ENCODE assay signal across 8 mouse cellular contexts in the genomic region with DNA sequence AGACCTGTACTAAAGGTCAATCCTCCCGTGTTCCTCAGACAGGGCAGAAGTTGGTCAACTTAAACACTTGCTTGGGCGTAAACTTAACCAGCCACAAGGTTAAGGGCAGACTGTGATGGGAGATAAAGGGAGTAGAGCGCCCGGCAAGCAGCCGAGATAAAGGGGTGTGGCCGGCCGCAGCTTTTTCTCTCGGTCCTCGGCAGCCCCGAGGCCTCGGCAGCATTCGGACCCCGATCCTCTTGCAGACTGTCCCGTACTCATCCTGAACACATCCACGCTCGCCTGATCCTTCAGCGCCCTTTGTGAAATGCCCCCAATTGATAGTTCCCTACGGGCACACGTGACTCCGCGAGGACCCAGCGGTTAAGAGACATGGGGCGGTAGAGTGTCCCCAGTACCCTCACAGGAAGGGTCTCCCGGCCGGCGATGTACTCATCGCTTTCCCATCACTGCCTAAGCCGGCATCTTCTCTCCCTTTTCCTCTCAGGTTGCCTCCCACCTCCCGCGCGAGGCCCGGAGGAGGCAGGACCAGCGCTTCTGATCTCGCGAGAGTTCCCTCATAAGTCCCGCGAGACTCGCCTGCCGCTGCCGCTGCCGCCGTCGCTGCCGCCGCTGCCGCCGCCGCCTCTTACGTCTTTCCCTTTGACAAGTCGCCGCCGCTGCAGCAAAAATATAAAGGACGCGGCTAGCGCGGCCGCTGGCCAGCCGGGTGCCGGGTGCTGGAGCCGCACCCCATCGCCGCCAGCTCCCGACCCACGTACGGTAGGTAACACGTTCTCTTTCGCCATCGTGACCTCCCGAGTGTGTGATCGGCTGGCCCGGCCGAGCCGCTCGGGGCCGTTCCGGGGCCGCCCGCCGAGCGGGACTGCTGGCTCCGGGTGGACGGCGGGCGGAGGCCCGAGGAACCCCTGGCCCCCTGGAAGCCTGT. TPM values are rescaled to one million over a fixed set of nuclear protein-coding genes. Genes with fewer than 3 reads are reported as not detected.
DNase-seq lines count a peak whose midpoint lies in the region; ATAC-seq lines count a peak whose summit lies in the region.

A gene (plus strand): TSS at position 591 of the 928 bp plus-strand sequence.

- H3K27me3 ChIP-seq in forebrain, embryonic 11.5 days (ENCODE audit: control insufficient read depth, insufficient read depth, low read length) = no peaks in the 10 kb centered on the region
- H3K27me3 ChIP-seq in heart, embryonic 16.5 days (ENCODE audit: control insufficient read depth, insufficient read depth, low read length) = no peaks in the 10 kb centered on the region
- H3K27me3 ChIP-seq in liver, embryonic 15.5 days = no peaks in the 10 kb centered on the region
- H3K27me3 ChIP-seq in neural tube, embryonic 12.5 days (replicated peaks) = no peaks in the 10 kb centered on the region

- H3K36me3 ChIP-seq in forebrain, embryonic 11.5 days (ENCODE audit: control insufficient read depth, insufficient read depth, low read length) = no peaks in the 10 kb centered on the region
- no peaks in the 10 kb centered on the region for H3K36me3 ChIP-seq in heart, embryonic 16.5 days (ENCODE audit: control insufficient read depth, insufficient read depth)
- peaks cover 6% of the 10 kb centered on the region for H3K36me3 ChIP-seq in liver, embryonic 15.5 days (replicated peaks)
- no peaks in the 10 kb centered on the region for H3K36me3 ChIP-seq in neural tube, embryonic 12.5 days

- peak; percentile 87 for ATAC-seq in forebrain, embryonic 11.5 days (replicated peaks; ENCODE audit: low FRiP score)
- ATAC-seq in heart, embryonic 16.5 days (replicated peaks; ENCODE audit: extremely low read depth, insufficient read depth, low FRiP score) = peak; percentile 88
- peak; percentile 90 for ATAC-seq in liver, embryonic 15.5 days (ENCODE audit: insufficient read depth)
- peak; percentile 90 for ATAC-seq in neural tube, embryonic 12.5 days (ENCODE audit: low FRiP score, low read depth)

- WGBS in forebrain, embryonic 11.5 days = under 1% methylated on average over 85 of the region's 85 CpGs
- WGBS in heart, embryonic 16.5 days = under 1% methylated on average over 85 of the region's 85 CpGs
- WGBS in liver, embryonic 15.5 days (ENCODE audit: insufficient replicate concordance) = under 1% methylated on average over 85 of the region's 85 CpGs
- under 1% methylated on average over 85 of the region's 85 CpGs for WGBS in neural tube, embryonic 12.5 days

- H3K4me1 ChIP-seq in forebrain, embryonic 11.5 days (replicated peaks; ENCODE audit: control insufficient read depth, insufficient read depth, low read length) = peaks cover 4% of the 10 kb centered on the region; the same call in 1 of the 2 replicates
- H3K4me1 ChIP-seq in heart, embryonic 16.5 days (ENCODE audit: control insufficient read depth, insufficient read depth, low read length) = peaks cover 13% of the 10 kb centered on the region
- H3K4me1 ChIP-seq in liver, embryonic 15.5 days (replicated peaks) = peaks cover 58% of the 10 kb centered on the region
- peaks cover 13% of the 10 kb centered on the region; the same call in 1 of the 2 replicates for H3K4me1 ChIP-seq in neural tube, embryonic 12.5 days

- H3K9ac ChIP-seq in forebrain, embryonic 11.5 days (ENCODE audit: low read length) = peak within 1 kb of the TSS; percentile 97
- peak within 1 kb of the TSS; percentile 94 for H3K9ac ChIP-seq in heart, embryonic 16.5 days (ENCODE audit: low read length)
- peak within 1 kb of the TSS; percentile 99 for H3K9ac ChIP-seq in liver, embryonic 15.5 days
- H3K9ac ChIP-seq in neural tube, embryonic 12.5 days = peak within 1 kb of the TSS; percentile 87

- peak within 1 kb of the TSS; percentile 95 for H3K27ac ChIP-seq in forebrain, embryonic 11.5 days (ENCODE audit: low read depth, low read length)
- peak within 1 kb of the TSS; percentile 96 for H3K27ac ChIP-seq in heart, embryonic 16.5 days (ENCODE audit: low read length)
- H3K27ac ChIP-seq in liver, embryonic 15.5 days (replicated peaks) = peak within 1 kb of the TSS; percentile 99
- peak within 1 kb of the TSS; percentile 98 for H3K27ac ChIP-seq in neural tube, embryonic 12.5 days

- DNase-seq in CD8-positive naive resting alpha-beta T cell, adult 2 months (ENCODE audit: low read depth in 2 of 2, low spot score in 2 of 2) = peak; percentile 94
- DNase-seq in c-Kit-positive CD71-negative TER-119-negative erythroid progenitor cells, embryonic 14.5 days (ENCODE audit: low read depth) = peak; percentile 92
- peak; percentile 98 for DNase-seq in forebrain, embryonic 11.5 days (ENCODE audit: low spot score)
- DNase-seq in kidney, postnatal 36 days = peak; percentile 97
- peak; percentile 92 for DNase-seq in telencephalon, adult 2 months (ENCODE audit: low read depth, low spot score)

- H3K4me3 ChIP-seq in forebrain, embryonic 11.5 days (ENCODE audit: low read depth, low read length) = peak within 1 kb of the TSS; percentile 93
- H3K4me3 ChIP-seq in heart, embryonic 16.5 days (ENCODE audit: low read length) = peak within 1 kb of the TSS; percentile 94
- peak within 1 kb of the TSS; percentile 95 for H3K4me3 ChIP-seq in liver, embryonic 15.5 days (replicated peaks)
- peak within 1 kb of the TSS; percentile 78 for H3K4me3 ChIP-seq in neural tube, embryonic 12.5 days

- no peaks in the 10 kb centered on the region for H3K9me3 ChIP-seq in forebrain, embryonic 11.5 days (ENCODE audit: control insufficient read depth, low read length)
- H3K9me3 ChIP-seq in heart, embryonic 16.5 days (replicated peaks; ENCODE audit: control insufficient read depth, low read length) = no peaks in the 10 kb centered on the region
- no peaks in the 10 kb centered on the region for H3K9me3 ChIP-seq in liver, embryonic 15.5 days (replicated peaks)
- H3K9me3 ChIP-seq in neural tube, embryonic 12.5 days = no peaks in the 10 kb centered on the region

- peak within 1 kb of the TSS; percentile 92 for H3K4me2 ChIP-seq in forebrain, embryonic 11.5 days (ENCODE audit: low read depth, low read length, severe bottlenecking)
- peak within 1 kb of the TSS; percentile 82 for H3K4me2 ChIP-seq in heart, embryonic 16.5 days (ENCODE audit: low read depth, low read length)
- peak within 1 kb of the TSS; percentile 86 for H3K4me2 ChIP-seq in liver, embryonic 15.5 days
- peak within 1 kb of the TSS; percentile 83 for H3K4me2 ChIP-seq in neural tube, embryonic 12.5 days (replicated peaks)

RNA-seq across cellular contexts. Expression of the gene that starts here (rescaled TPM):
- polyA plus RNA-seq in forebrain, embryonic 11.5 days (2014; fragmentation: Nextera tagmentation; extraction: Ambion mirVana) = 41.7 and 44.0 TPM in 2 replicates
- 16.3 and 17.0 TPM in 2 replicates for polyA plus RNA-seq in heart, embryonic 16.5 days (2015; fragmentation: Nextera tagmentation; extraction: Ambion mirVana)
- 27.3 and 30.6 TPM in 2 replicates for polyA plus RNA-seq in liver, embryonic 15.5 days (2015; fragmentation: Nextera tagmentation; extraction: Ambion mirVana)
- 44.2 and 46.7 TPM in 2 replicates for polyA plus RNA-seq in neural tube, embryonic 12.5 days (2016; fragmentation: Nextera tagmentation; extraction: Ambion mirVana)

Comparison
In these comparisons a context has a peak if more than half of its experiments do, and no peak if none do; other contexts are left out.
1. Peak in every context shown above with its lines: DNase-seq, ATAC-seq, H3K4me3 ChIP-seq and H3K27ac ChIP-seq.